Mouse (Mus musculus): ENCODE data around the gene Noxo1. TPM values are rescaled to one million over a fixed set of nuclear protein-coding genes. Genes with fewer than 3 reads are reported as not detected.

Gene Noxo1
- polyA plus RNA-seq, 1 experiment: 5.2 TPM

- Histone ChIP-seq H3K27ac (ENCODE audit: insufficient read depth, low read length) (no peak overlapping the region), H3K4me1 (ENCODE audit: control insufficient read depth, insufficient read depth, low read length) (peaks cover 5% of the 10 kb centered on the region; the same call in 1 of the 2 replicates), H3K4me3 (ENCODE audit: insufficient read depth, low read length) (peak overlapping the region; percentile 68)
- TF ChIP-seq POLR2A (IDR thresholded peaks at IDR 0.05; ENCODE audit: extremely low read depth, insufficient read depth, low read length) (no peak), CTCF (IDR thresholded peaks at IDR 0.05; ENCODE audit: extremely low read depth, insufficient read depth, low read length) (no peak)
These were observed 27.3 kb downstream of the Noxo1 start for GRCm38 (mm10) chr17:24723122-24723880.

- TF ChIP-seq POLR2A (IDR thresholded peaks at IDR 0.05; ENCODE audit: extremely low read depth, insufficient read depth, low read length) (no peak), CTCF (IDR thresholded peaks at IDR 0.05; ENCODE audit: extremely low read depth, insufficient read depth, low read length) (no peak)
- Histone ChIP-seq H3K4me3 (ENCODE audit: insufficient read depth, low read length) (peak overlapping the region; percentile 68), H3K27ac (ENCODE audit: insufficient read depth, low read length) (peak overlapping the region; percentile 48; the same call in 1 of the 2 replicates), H3K4me1 (ENCODE audit: control insufficient read depth, insufficient read depth, low read length) (peaks cover 5% of the 10 kb centered on the region; the same call in 1 of the 2 replicates)
These were observed 27.8 kb downstream of the Noxo1 start for GRCm38 (mm10) chr17:24723881-24724180.

GRCm38 (mm10) chr17:24724184-24724583, 28.1 kb downstream of the Noxo1 start, which contains the start of gene Ndufb10:
Gene Ndufb10 (minus strand): TSS chr17:24724478.
- H3K27ac ChIP-seq (ENCODE audit: insufficient read depth, low read length): peak within 1 kb of the TSS; percentile 48; the same call in 1 of the 2 replicates
- H3K4me3 ChIP-seq (ENCODE audit: insufficient read depth, low read length): peak within 1 kb of the TSS; percentile 68
- peaks cover 5% of the 10 kb centered on the region; the same call in 1 of the 2 replicates for H3K4me1 ChIP-seq (ENCODE audit: control insufficient read depth, insufficient read depth, low read length)
- TF ChIP-seq CTCF (IDR thresholded peaks at IDR 0.05; ENCODE audit: extremely low read depth, insufficient read depth, low read length) (peak; percentile 95), POLR2A (IDR thresholded peaks at IDR 0.05; ENCODE audit: extremely low read depth, insufficient read depth, low read length) (peak; percentile 95)

GRCm38 (mm10) chr17:24725637-24726390, 29.8 kb downstream of the Noxo1 start:
- TF ChIP-seq CTCF (IDR thresholded peaks at IDR 0.05; ENCODE audit: extremely low read depth, insufficient read depth, low read length): no peak
- no peak for TF ChIP-seq POLR2A (IDR thresholded peaks at IDR 0.05; ENCODE audit: extremely low read depth, insufficient read depth, low read length)
- H3K4me1 ChIP-seq (ENCODE audit: control insufficient read depth, insufficient read depth, low read length): peaks cover 5% of the 10 kb centered on the region; the same call in 1 of the 2 replicates
- H3K27ac ChIP-seq (ENCODE audit: insufficient read depth, low read length): no peak overlapping the region
- H3K4me3 ChIP-seq (ENCODE audit: insufficient read depth, low read length): no peak overlapping the region

GRCm38 (mm10) chr17:24727618-24728017, 31.6 kb downstream of the Noxo1 start, which contains the start of gene Rpl3l:
Gene Rpl3l (plus strand): TSS chr17:24727820.
- TF ChIP-seq CTCF (IDR thresholded peaks at IDR 0.05; ENCODE audit: extremely low read depth, insufficient read depth, low read length): no peak
- no peak for TF ChIP-seq POLR2A (IDR thresholded peaks at IDR 0.05; ENCODE audit: extremely low read depth, insufficient read depth, low read length)
- H3K4me1 ChIP-seq (ENCODE audit: control insufficient read depth, insufficient read depth, low read length): peaks cover 3% of the 10 kb centered on the region; the same call in 1 of the 2 replicates
- H3K27ac ChIP-seq (ENCODE audit: insufficient read depth, low read length): no peak within 1 kb of the TSS
- H3K4me3 ChIP-seq (ENCODE audit: insufficient read depth, low read length): no peak within 1 kb of the TSS

GRCm38 (mm10) chr17:24728184-24728583, 32.1 kb downstream of the Noxo1 start:
- TF ChIP-seq POLR2A (IDR thresholded peaks at IDR 0.05; ENCODE audit: extremely low read depth, insufficient read depth, low read length) (no peak), CTCF (IDR thresholded peaks at IDR 0.05; ENCODE audit: extremely low read depth, insufficient read depth, low read length) (no peak)
- H3K4me1 ChIP-seq (ENCODE audit: control insufficient read depth, insufficient read depth, low read length): peaks cover 2% of the 10 kb centered on the region; the same call in 1 of the 2 replicates
- H3K27ac ChIP-seq (ENCODE audit: insufficient read depth, low read length): no peak overlapping the region
- no peak overlapping the region for H3K4me3 ChIP-seq (ENCODE audit: insufficient read depth, low read length)

DNA sequence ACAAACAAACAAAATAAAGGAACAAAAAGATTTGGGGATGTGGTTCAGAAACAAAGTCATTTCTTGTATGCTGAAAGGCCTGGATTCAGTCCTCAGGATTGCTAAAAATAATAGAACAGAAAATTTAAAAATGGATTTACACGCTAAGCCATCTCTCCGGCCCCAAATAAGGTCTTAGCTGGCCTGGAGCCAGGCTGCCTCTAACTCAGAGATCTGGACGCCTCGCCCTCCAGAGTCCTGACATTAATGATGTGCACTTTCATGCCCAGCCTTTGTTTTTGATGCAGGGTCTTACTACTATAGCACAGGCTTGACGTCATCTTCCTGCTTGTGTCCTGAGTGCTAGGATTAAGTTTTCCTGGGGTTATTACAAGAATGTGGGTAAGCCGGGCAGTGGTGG, 33.0 kb downstream of the Noxo1 start:
- no peak overlapping the region for H3K27ac ChIP-seq (ENCODE audit: insufficient read depth, low read length)
- TF ChIP-seq CTCF (IDR thresholded peaks at IDR 0.05; ENCODE audit: extremely low read depth, insufficient read depth, low read length) (no peak), POLR2A (IDR thresholded peaks at IDR 0.05; ENCODE audit: extremely low read depth, insufficient read depth, low read length) (no peak)
- no peak overlapping the region for H3K4me3 ChIP-seq (ENCODE audit: insufficient read depth, low read length)
- no peaks in the 10 kb centered on the region for H3K4me1 ChIP-seq (ENCODE audit: control insufficient read depth, insufficient read depth, low read length)

DNA sequence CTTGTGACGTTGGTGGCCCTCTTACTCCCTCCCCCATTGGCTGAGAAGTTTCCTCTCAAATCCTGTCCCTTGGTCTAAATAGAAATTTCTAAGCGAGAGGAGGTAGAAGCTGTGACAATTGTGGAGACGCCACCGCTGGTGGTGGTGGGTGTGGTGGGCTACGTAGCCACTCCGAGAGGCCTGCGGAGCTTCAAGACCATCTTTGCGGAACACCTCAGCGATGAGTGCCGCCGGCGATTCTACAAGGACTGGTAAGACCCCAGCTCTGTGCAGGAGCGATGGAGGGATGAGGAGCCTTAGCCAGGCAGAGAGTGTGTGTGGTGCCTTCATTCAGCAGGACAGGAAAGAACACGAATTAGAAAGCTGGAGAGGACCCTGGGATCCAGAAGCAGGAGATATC, 34.8 kb downstream of the Noxo1 start:
- Histone ChIP-seq H3K4me1 (ENCODE audit: control insufficient read depth, insufficient read depth, low read length) (no peaks in the 10 kb centered on the region), H3K4me3 (ENCODE audit: insufficient read depth, low read length) (no peak overlapping the region), H3K27ac (ENCODE audit: insufficient read depth, low read length) (no peak overlapping the region)
- TF ChIP-seq POLR2A (IDR thresholded peaks at IDR 0.05; ENCODE audit: extremely low read depth, insufficient read depth, low read length) (no peak), CTCF (IDR thresholded peaks at IDR 0.05; ENCODE audit: extremely low read depth, insufficient read depth, low read length) (no peak)

GRCm38 (mm10) chr17:24732233-24732935, 36.4 kb downstream of the Noxo1 start:
- Histone ChIP-seq H3K4me1 (ENCODE audit: control insufficient read depth, insufficient read depth, low read length) (peaks cover 3% of the 10 kb centered on the region; the same call in 1 of the 2 replicates), H3K27ac (ENCODE audit: insufficient read depth, low read length) (no peak overlapping the region), H3K4me3 (ENCODE audit: insufficient read depth, low read length) (no peak overlapping the region)
- TF ChIP-seq CTCF (IDR thresholded peaks at IDR 0.05; ENCODE audit: extremely low read depth, insufficient read depth, low read length) (no peak), POLR2A (IDR thresholded peaks at IDR 0.05; ENCODE audit: extremely low read depth, insufficient read depth, low read length) (no peak)
